Mouse (Mus musculus) layer of hippocampus, postnatal 36 days (tissue): Measurements from ENCODE around the gene Vamp4. TPM values are rescaled to one million over a fixed set of nuclear protein-coding genes. Genes with fewer than 3 reads are reported as not detected.

Experiments
- DNase-seq, 2 experiments: peaks; one replicate each; pipeline ENCODE4 v3.0.0; 2022
- total RNA-seq, 2 experiments: library from RNA; stranded (reverse); gene quantifications; 2 replicates each; pipeline ENCODE4 v1.2.3; 2021

Gene Vamp4
- total RNA-seq, result 100 to 1,000 TPM; 100 to 105 TPM

- peak; percentile 93 for DNase-seq
These were observed at the start of gene Vamp4 for GRCm38 (mm10) chr1:162570260-162570748. Gene Vamp4, plus strand, starts transcription at chr1:162570515.

GRCm38 (mm10) chr1:162529651-162530050 is 40.7 kb upstream of the Vamp4 start:
- no peak for DNase-seq

- DNase-seq, result no peak
These were observed 39.6 kb upstream of the Vamp4 start for GRCm38 (mm10) chr1:162530666-162531065.

- DNase-seq, result no peak
These were observed 38.7 kb upstream of the Vamp4 start for GRCm38 (mm10) chr1:162531584-162531983.

- DNase-seq, result no peak
These were observed 38.0 kb upstream of the Vamp4 start for GRCm38 (mm10) chr1:162532330-162532729.

- DNase-seq, result no peak
These were observed 36.4 kb upstream of the Vamp4 start for GRCm38 (mm10) chr1:162533766-162534560.

GRCm38 (mm10) chr1:162543231-162543630 is 27.1 kb upstream of the Vamp4 start:
- no peak for DNase-seq

GRCm38 (mm10) chr1:162547607-162548006 is 22.7 kb upstream of the Vamp4 start:
- DNase-seq, result no peak

- peak; percentile 86 to 87 for DNase-seq
These were observed 22.0 kb upstream of the Vamp4 start, which contains the start of gene Mettl13 for GRCm38 (mm10) chr1:162548016-162548916. Gene Mettl13, minus strand, starts transcription at chr1:162548551.

GRCm38 (mm10) chr1:162548917-162549613 is 21.2 kb upstream of the Vamp4 start:
- no peak for DNase-seq

GRCm38 (mm10) chr1:162549615-162550283 is 20.6 kb upstream of the Vamp4 start:
- no peak for DNase-seq

- no peak for DNase-seq
These were observed 17.4 kb upstream of the Vamp4 start for GRCm38 (mm10) chr1:162552956-162553355.

GRCm38 (mm10) chr1:162554193-162554592 is 16.1 kb upstream of the Vamp4 start:
- no peak for DNase-seq

- no peak for DNase-seq
These were observed 7.1 kb upstream of the Vamp4 start for GRCm38 (mm10) chr1:162563236-162563635.

- DNase-seq, result no peak
These were observed 5.3 kb upstream of the Vamp4 start for GRCm38 (mm10) chr1:162564992-162565391.

GRCm38 (mm10) chr1:162567351-162567750 is 3.0 kb upstream of the Vamp4 start:
- no peak for DNase-seq

- DNase-seq, result peak; percentile 56 to 59
These were observed 751 bp downstream of the Vamp4 start for GRCm38 (mm10) chr1:162570931-162571601.

GRCm38 (mm10) chr1:162575098-162575497 is 4.8 kb downstream of the Vamp4 start:
- no peak for DNase-seq

- no peak for DNase-seq
These were observed 12.6 kb downstream of the Vamp4 start for GRCm38 (mm10) chr1:162582884-162583283.

GRCm38 (mm10) chr1:162586282-162586681 is 16.0 kb downstream of the Vamp4 start:
- DNase-seq, result no peak

- DNase-seq, result no peak
These were observed 18.3 kb downstream of the Vamp4 start for GRCm38 (mm10) chr1:162588606-162589005.
